Mouse (Mus musculus) Patski (cell line): ENCODE results near the gene Ppp1cc. TPM values are rescaled to one million over a fixed set of nuclear protein-coding genes. Genes with fewer than 3 reads are reported as not detected.

ENCODE experiments used
- ATAC-seq: fragments of 100-300 bp; one replicate; pipeline ENCODE4 v1.8.0; 2021
- CTCF ChIA-PET: fragments of 350-600 bp; sonication (Branson Sonifier 250); formaldehyde crosslinking; loops from one replicate; lab custom pipeline; 2022; ENCODE audit warnings: inconsistent platforms; lab: Charles Lee
- POLR2A ChIA-PET: fragments of 350-600 bp; sonication (Branson Sonifier 250); formaldehyde crosslinking; loops from one replicate; lab custom pipeline; 2022; ENCODE audit warnings: antibody characterized with exemption, inconsistent platforms; lab: Charles Lee
- DNase-seq: peaks from one replicate; pipeline ENCODE4 v3.0.0-alpha.2; 2011; ENCODE audit warnings: low read depth, low spot score
- H3K27me3 ChIP-seq: fragments of 371-371 bp; one replicate; pipeline ENCODE4 v1.5.1; 2021
- CTCF ChIP-seq: fragments of 100-300 bp; IDR thresholded peaks from one replicate; pipeline ENCODE4 v1.5.1; 2021
- in situ Hi-C: fragments of 300-500 bp; cut with MboI; formaldehyde crosslinking; loops from 3 replicates; pipeline ENCODE4 v1.11.1; 2018; ENCODE audit warnings: low pct_unique_long_range_greater_than_20kb, mixed read lengths
- polyA plus RNA-seq: library from polyadenylated mRNA; unstranded; gene quantifications from one replicate; pipeline ENCODE4 v1.2.3, GENCODE M21; 2021

Ppp1cc gene
- polyA plus RNA-seq, 1 experiment from 2014 or later, result 195 TPM

DNA sequence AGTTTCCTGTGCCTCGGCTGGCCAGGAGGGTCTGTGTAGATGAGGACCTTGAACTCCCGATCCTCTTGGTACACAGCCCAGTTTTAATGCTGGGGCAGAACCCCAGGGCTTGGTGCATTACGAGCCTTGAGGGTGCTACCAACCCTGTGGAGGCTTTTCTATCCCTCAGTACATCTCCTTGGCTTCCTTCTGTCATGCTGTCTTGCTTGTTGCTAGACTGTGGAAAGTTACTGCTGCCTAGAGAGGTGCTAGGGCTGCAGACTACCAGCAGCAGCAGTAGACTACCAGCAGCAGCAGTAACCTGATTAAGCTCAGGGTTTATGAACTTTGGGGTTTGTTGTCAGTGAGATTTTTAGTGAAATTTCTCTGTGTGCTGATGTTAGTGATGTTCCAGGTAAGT lies 5.9 kb downstream of the Ppp1cc start:
- no peak for DNase-seq
- POLR2A ChIA-PET, result interaction anchor here (1.8 kb wide), 1 partner anchor 22 kb away, joined by 4 read pairs; no protein-coding TSS in a partner anchor
- CTCF ChIA-PET, result interaction anchor here (1.2 to 1.4 kb wide), 4 partner anchors 10 to 33 kb away, joined by 3 to 4 read pairs (median 3); no protein-coding TSS in a partner anchor
- TF ChIP-seq CTCF, result no peak
- in situ Hi-C loops, result loop anchor here (25.0 kb wide), 1 partner anchor 973 kb away; the partner anchor contains the start of genes Rhof and Setd1b
- no peaks in the 10 kb centered on the region for H3K27me3 ChIP-seq
- ATAC-seq, result no peak

DNA sequence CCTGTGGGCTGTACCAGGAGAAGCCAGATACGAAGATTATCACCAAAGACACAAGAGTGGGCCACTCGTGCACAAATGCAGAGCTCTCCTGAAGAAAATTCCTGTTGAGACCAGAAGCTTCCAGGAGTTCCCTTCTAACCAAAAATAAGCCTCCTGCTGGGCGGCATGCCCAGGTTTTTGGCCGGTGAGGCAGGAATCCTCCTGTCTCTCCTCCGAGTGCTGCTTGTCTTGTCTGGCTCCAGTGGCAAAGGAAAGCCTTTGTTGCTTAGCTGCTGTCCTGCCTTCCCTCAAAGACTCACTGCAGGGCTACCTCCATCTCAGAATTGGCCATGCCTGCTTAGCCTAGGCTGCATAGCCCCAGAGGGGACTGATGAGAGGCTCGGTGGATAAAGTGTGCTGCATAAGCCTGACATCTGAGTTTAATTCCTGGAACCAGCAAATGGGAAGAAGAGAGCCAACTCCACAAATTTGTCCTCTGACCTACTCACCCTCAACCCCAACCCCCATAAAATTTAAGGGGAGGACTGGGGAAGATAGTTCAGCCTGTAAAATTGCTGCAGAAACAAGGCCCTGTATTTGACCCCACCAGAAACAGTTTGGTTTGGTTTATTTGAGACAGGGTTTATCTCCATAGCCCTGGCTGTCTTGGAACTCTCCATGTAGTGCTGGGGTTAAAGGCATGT lies 7.3 kb downstream of the Ppp1cc start:
- ATAC-seq (no peak), DNase-seq (no peak)
- POLR2A ChIA-PET, result interaction anchor here (0.9 to 1.0 kb wide), 2 partner anchors 10 to 113 kb away, joined by 3 to 5 read pairs; no protein-coding TSS in a partner anchor
- CTCF ChIA-PET, result interaction anchor here (0.6 to 1.7 kb wide), 2 partner anchors 36 to 181 kb away, joined by 3 to 5 read pairs; no protein-coding TSS in a partner anchor
- no peaks in the 10 kb centered on the region for H3K27me3 ChIP-seq
- in situ Hi-C loops, result loop anchor here (25.0 kb wide), 1 partner anchor 972 kb away; the partner anchor contains the start of genes Rhof and Setd1b
- no peak for TF ChIP-seq CTCF

DNA sequence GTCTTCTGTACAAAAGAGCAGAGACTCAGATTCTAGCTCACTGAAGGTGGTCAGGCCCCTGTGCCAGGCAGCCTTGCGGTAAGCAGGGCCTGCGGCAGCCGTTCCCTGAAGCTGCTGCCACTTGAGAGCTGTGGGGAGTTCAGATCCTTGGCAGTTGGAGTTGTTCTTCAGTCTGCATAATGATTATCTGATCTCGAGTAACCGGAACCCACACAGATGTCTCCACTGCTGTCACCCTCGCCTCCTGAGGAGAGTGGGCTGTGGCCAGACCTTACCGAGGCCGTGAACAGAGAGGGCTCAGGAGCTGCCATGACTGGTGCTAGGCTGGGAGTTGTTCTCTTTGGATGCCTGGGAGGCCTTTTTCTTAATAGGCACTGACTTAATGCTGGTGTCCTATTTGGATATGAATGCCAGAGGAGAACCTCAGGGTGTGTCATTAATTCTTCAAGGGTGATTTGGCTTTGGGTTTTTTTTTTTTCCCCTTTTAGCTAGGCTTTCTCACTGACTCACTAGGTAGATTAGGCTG lies 8.6 kb downstream of the Ppp1cc start:
- ChIA-PET POLR2A (interaction anchor here (1.3 kb wide), 1 partner anchor 32 kb away, joined by 5 read pairs; no protein-coding TSS in a partner anchor), CTCF (interaction anchor here (1.2 to 1.3 kb wide), 2 partner anchors 20 to 35 kb away, joined by 3 read pairs; no protein-coding TSS in a partner anchor)
- peak; percentile 68 for ATAC-seq
- peak; percentile 83 for DNase-seq
- H3K27me3 ChIP-seq, result no peaks in the 10 kb centered on the region
- no peak for TF ChIP-seq CTCF
- in situ Hi-C loops, result loop anchor here (25.0 kb wide), 1 partner anchor 971 kb away; the partner anchor contains the start of genes Rhof and Setd1b

DNA sequence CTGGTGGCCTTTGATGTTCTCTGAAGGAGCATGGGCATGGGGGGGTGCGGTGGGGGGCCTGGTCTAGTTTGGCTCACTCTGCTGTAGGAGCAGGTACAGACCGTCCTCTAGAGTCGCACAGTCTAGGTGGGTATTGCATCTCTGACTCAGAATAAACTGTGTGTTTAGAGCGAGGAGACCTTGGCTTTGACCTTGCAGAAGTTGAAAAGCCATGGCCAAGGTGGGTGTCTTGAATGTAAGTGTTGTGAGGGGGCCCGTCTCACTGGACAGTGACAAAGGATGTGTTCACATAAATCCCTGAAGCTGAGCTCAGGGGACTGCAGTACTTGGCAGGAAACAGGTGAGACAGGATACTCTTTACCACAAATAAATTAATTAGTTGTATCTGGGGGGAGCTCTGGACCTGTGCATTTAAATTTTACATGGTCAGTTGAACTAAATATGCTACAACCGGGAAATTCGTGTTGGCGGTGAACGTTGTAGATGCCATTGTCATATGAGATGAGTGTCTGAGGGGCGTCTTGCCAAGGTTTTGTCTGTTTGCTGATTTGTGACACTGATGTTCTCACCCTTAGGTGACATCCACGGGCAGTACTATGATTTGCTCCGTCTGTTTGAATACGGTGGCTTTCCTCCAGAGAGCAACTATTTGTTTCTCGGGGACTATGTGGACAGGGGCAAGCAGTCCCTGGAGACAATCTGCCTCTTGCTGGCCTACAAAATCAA lies 10.4 kb downstream of the Ppp1cc start:
- ChIA-PET CTCF (interaction anchor here (0.9 kb wide), 1 partner anchor 37 kb away, joined by 3 read pairs; no protein-coding TSS in a partner anchor), POLR2A (interaction anchor here (0.6 to 1.2 kb wide), 2 partner anchors 9 to 76 kb away, joined by 3 to 4 read pairs; no protein-coding TSS in a partner anchor)
- no peaks in the 10 kb centered on the region for H3K27me3 ChIP-seq
- ATAC-seq, result no peak
- in situ Hi-C loops, result loop anchor here (25.0 kb wide), 1 partner anchor 969 kb away; the partner anchor contains the start of genes Rhof and Setd1b
- TF ChIP-seq CTCF, result no peak
- DNase-seq, result no peak

DNA sequence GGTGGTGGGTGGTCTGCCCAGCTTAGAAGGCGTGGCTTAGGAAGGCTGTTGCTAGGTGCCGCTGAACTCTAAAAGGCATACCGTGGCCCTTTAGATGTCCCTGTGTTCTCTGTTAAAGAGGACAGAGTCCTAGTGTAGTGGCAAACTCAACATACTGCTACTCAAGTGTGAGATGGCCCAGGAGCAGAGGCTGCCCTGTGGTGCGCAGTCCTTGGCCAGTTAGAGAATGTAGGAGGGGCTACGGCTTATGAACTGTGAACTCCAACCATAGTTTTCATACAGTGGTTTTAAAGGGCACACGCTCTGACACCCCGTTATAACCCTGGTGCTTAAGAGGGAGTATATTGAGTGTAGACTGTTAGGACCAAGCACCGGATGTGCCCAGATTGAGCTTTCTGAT lies 13.0 kb downstream of the Ppp1cc start:
- no peak for TF ChIP-seq CTCF
- POLR2A ChIA-PET, result interaction anchor here (0.9 to 1.2 kb wide), 2 partner anchors 8 kb away, joined by 3 read pairs; no protein-coding TSS in a partner anchor

DNA sequence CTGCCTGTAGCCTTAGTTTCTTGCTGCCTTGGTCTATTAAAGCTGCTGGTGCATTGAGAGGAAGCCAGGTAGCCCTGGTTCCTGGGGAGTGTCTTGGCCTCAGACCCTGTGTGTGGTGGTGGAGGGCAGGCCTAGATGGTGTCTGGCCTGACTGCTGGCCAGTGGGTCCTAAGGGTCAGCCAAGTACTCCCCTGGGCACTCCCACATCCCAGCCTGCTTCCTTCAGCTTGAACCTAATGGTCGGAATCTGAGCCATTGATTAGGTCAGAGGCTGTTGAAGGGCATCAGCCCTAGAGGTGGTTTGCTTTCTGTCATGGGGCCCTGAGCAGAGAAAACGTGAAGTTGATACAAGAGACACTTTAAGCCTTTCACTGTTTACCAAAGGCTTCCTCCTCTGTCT lies 17.3 kb downstream of the Ppp1cc start:
- DNase-seq (no peak), ATAC-seq (no peak)
- TF ChIP-seq CTCF, result no peak

More for the DNA sequence above, 13.0 kb downstream of the Ppp1cc start:
- in situ Hi-C loops, result loop anchor here (25.0 kb wide), 1 partner anchor 966 kb away; the partner anchor contains the start of genes Rhof and Setd1b
- ATAC-seq (no peak), DNase-seq (no peak)
- CTCF ChIA-PET, result interaction anchor here (1.8 to 2.0 kb wide), 3 partner anchors 10 to 39 kb away, joined by 5 to 6 read pairs (median 6); no protein-coding TSS in a partner anchor
- H3K27me3 ChIP-seq, result no peaks in the 10 kb centered on the region

DNA sequence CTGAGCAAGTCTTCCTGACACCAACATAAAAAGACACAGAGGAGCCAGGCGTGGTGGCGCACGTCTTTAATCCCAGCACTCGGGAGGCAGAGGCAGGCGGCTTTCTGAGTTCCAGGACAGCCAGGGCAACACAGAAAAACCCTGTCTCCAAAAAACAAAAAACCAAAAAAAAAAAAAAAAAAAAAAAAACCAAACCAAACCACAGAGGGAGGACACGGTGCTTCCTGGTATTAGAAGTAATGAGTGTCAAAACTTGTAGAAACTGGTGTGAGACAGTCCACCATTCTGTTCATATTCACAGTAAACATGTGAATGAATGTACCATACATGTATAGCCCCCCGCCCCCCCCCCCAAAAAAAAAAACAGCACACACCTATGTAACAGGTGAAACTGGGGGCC lies 17.9 kb downstream of the Ppp1cc start:
- CTCF ChIA-PET, result interaction anchor here (1.0 to 1.8 kb wide), 5 partner anchors 8 to 72 kb away, joined by 3 to 6 read pairs (median 4); no protein-coding TSS in a partner anchor
- DNase-seq (no peak), ATAC-seq (no peak)
- POLR2A ChIA-PET, result interaction anchor here (0.7 to 1.0 kb wide), 2 partner anchors 44 to 216 kb away, joined by 3 to 4 read pairs; no protein-coding TSS in a partner anchor
- no peak for TF ChIP-seq CTCF
- no peaks in the 10 kb centered on the region for H3K27me3 ChIP-seq
- in situ Hi-C loops, result no loop called here

More for the DNA sequence above, 17.3 kb downstream of the Ppp1cc start:
- POLR2A ChIA-PET, result interaction anchor here (0.7 to 1.2 kb wide), 2 partner anchors 18 to 217 kb away, joined by 3 to 4 read pairs; partner anchors contain the start of gene Ppp1cc
- CTCF ChIA-PET, result interaction anchor here (1.0 to 1.3 kb wide), 3 partner anchors 8 to 46 kb away, joined by 3 to 4 read pairs (median 4); no protein-coding TSS in a partner anchor
- no peaks in the 10 kb centered on the region for H3K27me3 ChIP-seq
- in situ Hi-C loops, result no loop called here

DNA sequence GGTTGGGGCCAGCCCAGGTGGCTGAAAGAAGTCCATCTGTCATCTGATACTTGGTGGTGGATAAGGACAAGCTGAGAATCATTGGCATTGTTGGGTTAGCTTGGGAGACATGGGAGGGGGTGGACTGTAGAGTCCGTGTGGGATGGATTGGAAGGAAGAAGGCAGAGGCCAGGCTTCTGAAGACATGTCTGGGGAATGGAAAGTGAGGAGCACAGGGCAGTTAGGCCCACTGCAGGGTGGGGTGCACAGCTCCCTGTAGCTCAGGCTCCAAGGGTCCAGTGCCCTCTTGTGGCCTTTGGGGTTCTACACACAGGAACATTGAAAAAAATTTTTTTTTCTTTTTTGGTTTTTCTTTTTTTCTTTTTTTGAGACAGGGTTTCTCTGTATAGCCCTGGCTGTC lies 18.3 kb downstream of the Ppp1cc start:
- in situ Hi-C loops, result no loop called here
- TF ChIP-seq CTCF, result no peak
- ATAC-seq, result peak; percentile 44
- H3K27me3 ChIP-seq, result no peaks in the 10 kb centered on the region
- CTCF ChIA-PET, result interaction anchor here (1.0 to 1.8 kb wide), 5 partner anchors 9 to 72 kb away, joined by 3 to 6 read pairs (median 4); no protein-coding TSS in a partner anchor
- DNase-seq, result no peak
- POLR2A ChIA-PET, result interaction anchor here (1.0 kb wide), 1 partner anchor 44 kb away, joined by 3 read pairs; no protein-coding TSS in a partner anchor

DNA sequence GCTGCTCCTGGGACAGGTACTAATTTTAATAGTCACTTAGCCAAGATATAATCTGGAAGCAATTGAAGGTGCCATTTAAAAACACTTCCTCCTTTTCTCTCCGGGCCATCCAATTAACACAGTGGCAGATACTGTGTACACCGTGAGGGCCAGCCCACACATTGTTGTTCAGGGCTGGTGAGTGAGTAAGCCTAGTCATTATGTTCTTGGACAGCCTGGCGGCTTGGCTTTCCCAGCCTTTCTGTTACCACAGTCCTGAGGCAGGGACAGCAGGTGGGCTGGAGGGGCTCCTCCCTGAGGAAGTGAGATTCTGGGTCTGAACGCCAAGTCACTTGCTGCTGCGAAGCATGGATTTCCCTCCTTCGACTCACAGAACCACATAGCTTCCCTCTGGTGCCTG lies 21.6 kb downstream of the Ppp1cc start:
- no peaks in the 10 kb centered on the region for H3K27me3 ChIP-seq
- DNase-seq (no peak), ATAC-seq (no peak)
- in situ Hi-C loops, result loop anchor here (10.0 kb wide), 1 partner anchor 55 kb away; no protein-coding TSS in a partner anchor
- ChIA-PET CTCF (interaction anchor here (0.9 kb wide), 1 partner anchor 36 kb away, joined by 3 read pairs; no protein-coding TSS in a partner anchor), POLR2A (no interaction called here)
- TF ChIP-seq CTCF, result no peak
